Mouse (Mus musculus): ENCODE data around the gene Nbeal2. TPM values are rescaled to one million over a fixed set of nuclear protein-coding genes. Genes with fewer than 3 reads are reported as not detected.

Nbeal2 gene
- total RNA-seq, 2 experiments from 2014 or later, result 13.9 to 37.5 TPM

GRCm38 (mm10) chr9:110678886-110679285 lies 24.9 kb upstream of the Nbeal2 start:
- no peak for ATAC-seq (replicated peaks; ENCODE audit: poor library complexity, severe bottlenecking)

- peak; percentile 80 for ATAC-seq (replicated peaks; ENCODE audit: poor library complexity, severe bottlenecking)
These were observed 22.5 kb upstream of the Nbeal2 start for GRCm38 (mm10) chr9:110676492-110676911.

GRCm38 (mm10) chr9:110673107-110673752 lies 19.3 kb upstream of the Nbeal2 start:
- ATAC-seq (replicated peaks; ENCODE audit: poor library complexity, severe bottlenecking), result peak; percentile 41

- ATAC-seq (replicated peaks; ENCODE audit: poor library complexity, severe bottlenecking), result peak; percentile 24; the same call in 1 of the 2 replicates
These were observed 18.6 kb upstream of the Nbeal2 start for GRCm38 (mm10) chr9:110672462-110673106.

GRCm38 (mm10) chr9:110669785-110670184 lies 15.8 kb upstream of the Nbeal2 start:
- no peak for ATAC-seq (replicated peaks; ENCODE audit: poor library complexity, severe bottlenecking)

- no peak for ATAC-seq (replicated peaks; ENCODE audit: poor library complexity, severe bottlenecking)
These were observed 14.8 kb upstream of the Nbeal2 start for GRCm38 (mm10) chr9:110668601-110669293.

- peak; percentile 41 for ATAC-seq (replicated peaks; ENCODE audit: poor library complexity, severe bottlenecking)
These were observed 13.4 kb upstream of the Nbeal2 start for GRCm38 (mm10) chr9:110667219-110667836.

GRCm38 (mm10) chr9:110666374-110666773 lies 12.4 kb upstream of the Nbeal2 start:
- ATAC-seq (replicated peaks; ENCODE audit: poor library complexity, severe bottlenecking), result no peak

- ATAC-seq (replicated peaks; ENCODE audit: poor library complexity, severe bottlenecking), result peak; percentile 89
These were observed 12.0 kb upstream of the Nbeal2 start for GRCm38 (mm10) chr9:110665912-110666311.

- peak; percentile 63 for ATAC-seq (replicated peaks; ENCODE audit: poor library complexity, severe bottlenecking)
These were observed 8.9 kb upstream of the Nbeal2 start for GRCm38 (mm10) chr9:110662844-110663243.

- no peak for ATAC-seq (replicated peaks; ENCODE audit: poor library complexity, severe bottlenecking)
These were observed 7.1 kb upstream of the Nbeal2 start for GRCm38 (mm10) chr9:110660856-110661612.

GRCm38 (mm10) chr9:110660208-110660607 lies 6.2 kb upstream of the Nbeal2 start:
- no peak for ATAC-seq (replicated peaks; ENCODE audit: poor library complexity, severe bottlenecking)

- ATAC-seq (replicated peaks; ENCODE audit: poor library complexity, severe bottlenecking), result no peak
These were observed 5.6 kb upstream of the Nbeal2 start for GRCm38 (mm10) chr9:110659521-110659920.

- peak; percentile 56 for ATAC-seq (replicated peaks; ENCODE audit: poor library complexity, severe bottlenecking)
These were observed 3.6 kb upstream of the Nbeal2 start for GRCm38 (mm10) chr9:110657474-110658078.

GRCm38 (mm10) chr9:110656249-110657221 lies 2.6 kb upstream of the Nbeal2 start, which contains the start of gene Ccdc12:
Ccdc12 (plus strand) TSS chr9:110656503.
- peak; percentile 55 for ATAC-seq (replicated peaks; ENCODE audit: poor library complexity, severe bottlenecking)

- no peak for ATAC-seq (replicated peaks; ENCODE audit: poor library complexity, severe bottlenecking)
These were observed 1.7 kb upstream of the Nbeal2 start for GRCm38 (mm10) chr9:110655651-110656007.

GRCm38 (mm10) chr9:110654726-110655650 lies 1.0 kb upstream of the Nbeal2 start:
- ATAC-seq (replicated peaks; ENCODE audit: poor library complexity, severe bottlenecking), result no peak
